Mouse (Mus musculus) thymus, postnatal 4 days (tissue): ENCODE results near the gene Stxbp3.

Experiments used
- DNase-seq: peaks from one replicate; pipeline ENCODE4 v3.0.0; 2021

Stxbp3 gene

DNA sequence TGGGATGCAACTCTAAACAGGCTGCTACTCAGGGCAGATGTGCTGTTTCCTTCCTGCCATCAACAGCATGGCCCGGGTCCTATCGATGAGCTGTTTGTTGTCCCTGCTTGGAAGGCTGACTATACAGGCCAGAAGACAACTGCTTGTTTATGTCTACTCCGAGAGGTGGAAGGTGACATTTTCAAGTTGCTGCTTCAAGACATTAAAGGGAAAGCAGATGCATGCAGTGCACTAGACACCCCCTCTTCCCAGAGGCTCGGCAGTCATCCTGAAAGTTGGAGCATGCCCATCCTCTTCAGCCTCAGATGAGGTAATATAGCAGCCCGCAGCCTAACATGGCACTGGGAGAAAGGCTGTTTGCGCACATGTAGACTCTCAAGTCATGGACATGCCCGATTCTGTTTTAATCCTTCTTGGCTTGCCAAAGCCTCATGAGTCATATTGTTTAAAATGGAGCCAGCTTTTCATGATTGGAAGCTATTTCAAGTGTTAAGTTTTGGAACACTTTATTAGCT lies 77.7 kb downstream of the Stxbp3 start:
- DNase-seq: no peak

DNA sequence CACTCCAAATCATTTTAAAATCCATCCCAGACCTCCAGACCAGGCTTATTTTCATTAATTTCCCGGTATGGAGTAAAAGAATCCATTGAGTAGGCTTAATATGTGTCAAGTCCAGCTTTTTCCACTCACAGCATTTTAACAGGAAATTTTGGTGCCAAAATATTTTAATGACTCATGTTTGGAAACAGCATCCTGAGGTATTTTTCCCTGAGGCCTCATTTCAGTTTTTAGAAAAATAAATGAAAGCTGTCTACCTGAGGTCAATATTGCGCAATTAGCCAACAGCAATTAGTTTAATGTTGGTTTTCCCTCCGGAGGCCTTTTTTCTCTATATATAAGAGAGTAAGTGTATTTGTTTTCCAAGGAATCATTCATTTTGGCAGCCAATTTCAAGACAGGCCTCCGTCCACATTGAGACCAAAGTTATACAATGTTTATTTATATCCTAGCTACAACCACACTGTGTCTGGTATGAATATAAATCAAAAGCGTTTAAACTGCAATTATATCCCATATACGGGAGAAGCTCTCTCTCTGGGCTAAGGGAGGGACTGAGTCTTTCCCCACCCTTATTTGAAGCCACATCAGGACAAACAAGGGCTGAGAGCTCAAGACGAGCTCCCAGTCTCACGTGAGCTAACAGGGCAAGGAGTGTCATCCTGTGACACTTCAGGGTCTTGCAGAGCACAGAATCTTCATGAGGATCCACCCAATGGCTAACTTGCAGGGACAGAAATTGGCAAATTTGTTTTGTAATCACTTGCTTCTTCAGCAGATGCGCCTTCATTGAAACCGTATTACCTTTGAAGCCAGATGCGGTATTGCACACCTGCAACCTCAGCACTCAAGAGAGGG lies 80.5 kb downstream of the Stxbp3 start:
- DNase-seq: no peak

DNA sequence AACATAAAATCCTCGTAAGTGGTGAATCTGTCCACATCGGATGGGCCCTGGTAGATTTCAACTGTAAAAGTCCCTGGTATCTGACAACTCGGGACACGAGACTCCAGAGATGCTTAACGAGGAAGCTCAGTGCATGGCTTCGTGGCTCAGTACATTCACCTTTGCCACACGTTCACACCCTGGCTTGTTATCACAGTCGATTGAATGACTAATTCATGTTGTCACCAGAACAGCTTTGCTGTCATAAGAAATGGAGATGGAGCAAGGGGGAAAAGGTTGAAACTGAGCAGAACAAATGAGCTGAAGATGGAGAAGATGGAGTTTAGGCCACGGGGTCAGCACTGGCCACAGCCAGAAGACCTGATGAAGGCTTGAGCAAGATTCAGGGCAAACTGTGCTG lies 82.8 kb downstream of the Stxbp3 start:
- DNase-seq: no peak

DNA sequence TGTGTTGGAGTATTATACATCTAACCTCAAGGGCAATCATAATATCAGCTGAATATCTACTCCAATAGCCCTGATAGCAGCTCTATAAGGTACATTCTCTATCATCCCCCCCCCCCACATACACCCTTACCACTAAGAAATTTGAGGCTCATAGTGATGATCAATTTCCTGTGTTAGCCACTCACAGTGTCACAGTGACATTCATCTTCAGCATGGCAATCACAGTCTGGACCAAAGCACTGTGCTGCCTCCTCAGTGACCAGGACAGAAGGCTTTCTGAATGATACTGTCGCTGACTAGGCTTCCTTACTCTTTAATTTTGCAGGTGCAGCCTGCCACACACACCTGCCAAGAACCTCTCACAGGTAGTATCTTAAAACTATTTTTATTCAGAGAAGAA lies 84.2 kb downstream of the Stxbp3 start:
- no peak for DNase-seq

DNA sequence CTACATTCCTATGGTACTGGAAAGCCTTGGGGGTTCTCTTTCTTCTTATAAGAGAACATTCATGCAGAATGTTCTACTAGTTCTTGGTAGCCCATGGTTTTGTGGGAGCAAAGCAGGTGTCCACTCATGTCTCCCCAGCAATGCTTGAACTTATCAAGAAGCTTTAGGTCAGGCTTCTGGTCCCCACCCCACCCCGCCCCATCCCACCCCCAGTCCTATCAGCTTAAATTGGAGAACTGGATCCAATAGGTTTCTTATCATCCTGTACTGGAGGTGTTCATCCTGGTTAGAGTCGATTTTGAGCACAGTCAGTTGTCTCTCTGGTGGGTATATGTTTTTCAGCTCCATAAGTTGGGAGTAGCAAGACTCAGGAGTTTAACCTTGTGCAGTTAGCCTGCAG lies 84.8 kb downstream of the Stxbp3 start:
- DNase-seq: no peak

DNA sequence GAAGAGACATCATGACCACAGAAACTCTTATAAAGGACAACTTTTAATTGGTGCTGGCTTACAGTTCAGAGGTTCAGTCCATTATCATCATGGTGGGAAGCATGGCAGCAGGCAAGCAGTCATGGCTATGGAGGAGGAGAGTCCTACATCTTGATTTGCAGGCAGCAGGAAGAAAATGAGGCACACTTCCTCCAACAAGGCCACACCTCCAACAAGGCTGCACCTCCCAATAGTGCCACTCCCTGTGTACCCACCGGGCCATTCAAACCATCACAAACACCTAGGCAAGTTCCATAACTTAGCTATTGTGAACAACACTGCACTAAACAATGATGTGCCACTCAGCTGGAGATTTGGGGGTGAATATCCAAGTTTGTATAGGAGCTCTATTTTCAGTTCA lies 85.8 kb downstream of the Stxbp3 start:
- no peak for DNase-seq

DNA sequence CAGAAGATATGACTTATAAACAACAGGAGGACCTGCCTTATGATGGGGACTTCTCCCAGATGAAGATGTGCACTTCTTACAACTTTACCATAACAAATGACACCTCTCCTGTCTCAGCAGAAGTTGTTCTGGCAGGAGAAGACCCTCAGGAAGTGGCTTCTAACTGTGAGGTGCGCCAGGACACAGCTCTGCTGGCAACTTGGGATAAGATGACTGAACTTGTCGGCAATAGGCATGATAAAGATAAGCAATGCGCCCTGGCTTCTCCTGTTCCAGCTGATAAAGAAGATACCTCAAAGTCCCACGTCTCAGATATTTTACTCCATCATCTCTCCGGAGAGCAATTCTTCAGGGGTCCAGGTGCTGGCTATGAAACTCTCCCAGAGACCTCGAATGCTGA lies 88.6 kb downstream of the Stxbp3 start:
- DNase-seq: no peak

DNA sequence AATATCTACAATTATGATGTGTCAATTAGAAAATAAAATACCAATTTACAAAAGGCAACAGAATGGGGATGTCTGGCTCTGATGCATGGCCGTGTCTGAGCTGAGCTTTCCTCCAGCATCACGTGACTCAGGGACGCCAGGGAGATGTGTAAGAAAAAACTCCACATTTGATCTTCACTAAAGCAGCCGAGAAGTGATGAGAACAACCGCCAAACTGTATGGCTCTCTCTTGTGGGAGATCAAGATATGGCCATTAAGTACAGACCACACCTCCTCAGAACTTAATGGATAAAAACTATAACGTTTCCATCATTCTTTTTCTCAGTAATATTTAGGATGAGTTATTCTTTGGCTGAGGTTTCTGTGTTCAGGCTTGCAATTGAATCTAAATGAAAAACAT lies 89.3 kb downstream of the Stxbp3 start:
- no peak for DNase-seq

DNA sequence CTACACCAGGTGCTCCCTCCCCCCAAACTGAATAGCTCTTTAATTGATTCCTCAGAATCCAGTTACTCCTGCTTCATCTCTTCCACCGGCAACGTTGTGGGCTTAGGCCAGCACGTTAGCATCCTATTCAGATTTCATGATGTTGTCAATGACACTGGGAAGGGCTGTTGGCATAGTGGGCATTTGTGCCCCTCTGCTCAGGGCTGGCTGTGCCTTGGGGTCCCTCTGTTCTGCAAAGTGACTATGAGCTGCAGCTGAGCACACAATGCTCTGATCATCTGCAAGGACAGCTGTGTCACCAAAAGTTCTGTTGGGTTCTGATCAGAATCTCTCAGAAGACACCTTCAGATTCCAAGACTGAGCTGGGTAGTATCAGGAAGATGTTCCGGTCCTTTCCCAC lies 96.3 kb downstream of the Stxbp3 start:
- no peak for DNase-seq
